Mouse (Mus musculus): ENCODE data around the gene Os9.

- TF ChIP-seq CTCF (conservative IDR thresholded peaks at IDR 0.05; ENCODE audit: insufficient read depth, insufficient read length, low read depth, low read length) (no peak), POLR2A (IDR thresholded peaks at IDR 0.05; ENCODE audit: low read depth, low read length) (no peak)
Measured at GRCm38 (mm10) chr10:127127711-127128279, 6.9 kb upstream of the Os9 start.
